28 mouse cellular contexts compared by ENCODE assay signal in genomic region chr10:109508553-109508952, GRCm38 (mm10).
"Had no signal": no experiment of that assay in that cellular context is flagged by ENCODE, and none has a peak within 500 bp of the region (broad histone marks: within the 10 kb centered on the region; RNA-seq: fewer than 3 reads in every experiment).

No protein-coding gene starts in this region.

- H3K27me3 ChIP-seq: heart, embryonic 12.5 days; heart, embryonic 13.5 days; heart, embryonic 15.5 days; hindbrain, embryonic 12.5 days; hindbrain, embryonic 13.5 days; hindbrain, embryonic 15.5 days; intestine, embryonic 15.5 days; kidney, embryonic 15.5 days had no signal

- H3K4me3 ChIP-seq: heart, embryonic 10.5 days; heart, embryonic 12.5 days; heart, embryonic 13.5 days; heart, embryonic 15.5 days; hindbrain, embryonic 10.5 days; hindbrain, embryonic 12.5 days; hindbrain, embryonic 13.5 days; hindbrain, embryonic 15.5 days; intestine, embryonic 15.5 days; kidney, embryonic 15.5 days; layer of hippocampus, adult 2 months had no signal

- DNase-seq: heart, postnatal 10 days; heart, postnatal 14 days; heart, postnatal 36 days; heart, postnatal 4 days; kidney, adult 11 months; kidney, adult 18-20 months; kidney, adult 2 months; kidney, adult 8-10 months; kidney, adult 9 months; kidney, postnatal 10 days; kidney, postnatal 14 days; kidney, postnatal 25 days; kidney, postnatal 36 days; kidney, postnatal 4 days; layer of hippocampus, postnatal 36 days had no signal

- H3K4me2 ChIP-seq: heart, embryonic 11.5 days; heart, embryonic 12.5 days; heart, embryonic 13.5 days; heart, embryonic 15.5 days; hindbrain, embryonic 12.5 days; hindbrain, embryonic 13.5 days; hindbrain, embryonic 14.5 days; hindbrain, embryonic 15.5 days; intestine, embryonic 15.5 days; kidney, embryonic 15.5 days had no signal

- H3K36me3 ChIP-seq: heart, embryonic 10.5 days; heart, embryonic 12.5 days; heart, embryonic 13.5 days; heart, embryonic 15.5 days; hindbrain, embryonic 10.5 days; hindbrain, embryonic 12.5 days; hindbrain, embryonic 13.5 days; hindbrain, embryonic 15.5 days; intestine, embryonic 15.5 days; kidney, embryonic 15.5 days had no signal
